Mouse (Mus musculus) midbrain, embryonic 10.5 days (tissue): ENCODE data around the gene Lin7a. TPM values are rescaled to one million over a fixed set of nuclear protein-coding genes. Genes with fewer than 3 reads are reported as not detected.

Source experiments
- DNase-seq: peaks from one replicate; pipeline ENCODE4 v3.0.0-alpha.2; 2017; ENCODE audit warnings: low spot score
- H3K27ac ChIP-seq: fragments of 300-500 bp; sonication (generic); replicated peaks from 2 replicates; pipeline ENCODE4 v1.5.1; 2016; ENCODE audit warnings: mild to moderate bottlenecking
- H3K27me3 ChIP-seq: fragments of 300-500 bp; sonication (generic); 2 replicates; pipeline ENCODE4 v1.6.1; 2016; ENCODE audit warnings: low read depth, mild to moderate bottlenecking; ENCODE audit not compliant: poor library complexity, severe bottlenecking
- H3K36me3 ChIP-seq: fragments of 300-500 bp; sonication (generic); 2 replicates; pipeline ENCODE4 v1.6.1; 2016; ENCODE audit warnings: mild to moderate bottlenecking, moderate library complexity
- H3K4me1 ChIP-seq: fragments of 300-500 bp; sonication (generic); 2 replicates; pipeline ENCODE4 v1.6.1; 2016
- H3K4me3 ChIP-seq: fragments of 300-500 bp; sonication (generic); 2 replicates; pipeline ENCODE4 v1.5.1; 2016; ENCODE audit warnings: mild to moderate bottlenecking, moderate library complexity
- H3K9me3 ChIP-seq: fragments of 300-500 bp; sonication (generic); replicated peaks from 2 replicates; pipeline ENCODE4 v1.6.1; 2016; ENCODE audit warnings: mild to moderate bottlenecking
- WGBS: fragments of 180-500 bp; shearing (Covaris S2); methylation state at CpG from one replicate; pipeline ENCODE4 v1.1.7; 2016; 5-methylcytosine and 5-hydroxymethylcytosine counted together
- polyA plus RNA-seq: library from polyadenylated mRNA; unstranded; fragments of >200 nt; fragmentation: Nextera tagmentation; extraction: Ambion mirVana; gene quantifications from 2 replicates; pipeline ENCODE4 v1.2.1, GENCODE M21; 2016

Lin7a gene
- polyA plus RNA-seq, 1 experiment from 2014 or later = 3.1 TPM

DNA sequence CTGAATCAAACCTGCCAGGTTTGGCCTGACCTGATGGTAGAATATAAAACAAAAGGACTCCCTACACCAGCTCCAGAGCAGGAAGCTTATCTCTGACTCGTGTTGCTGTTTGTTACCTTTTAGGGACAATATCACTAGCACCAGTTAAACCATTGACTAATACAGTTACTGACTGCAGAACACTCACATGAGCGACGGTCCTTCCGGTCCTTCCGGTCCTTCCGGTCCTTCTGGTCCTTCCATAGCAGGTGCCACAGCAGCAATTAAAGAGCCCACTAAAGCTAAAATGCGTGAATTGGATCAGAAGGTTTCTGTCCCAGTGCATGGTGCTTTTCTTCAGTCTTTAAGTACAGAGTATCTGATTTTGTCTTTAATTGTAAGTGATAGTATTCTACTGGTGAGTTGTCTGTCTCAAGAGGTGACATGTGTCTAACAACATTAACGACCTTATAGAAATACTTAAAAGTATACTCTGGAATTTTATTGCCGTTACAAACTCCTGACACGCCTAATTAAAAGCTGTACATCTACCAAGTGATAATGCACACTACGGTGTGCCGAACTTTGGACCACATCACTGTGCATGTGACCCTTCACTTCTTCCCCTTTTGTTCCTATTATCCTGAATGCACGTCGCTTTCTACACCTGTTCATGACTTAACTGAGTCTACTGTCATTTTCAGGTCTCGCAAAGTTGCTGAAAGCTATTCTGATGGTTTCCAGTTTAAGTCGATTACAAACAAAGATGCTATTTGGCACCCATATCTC, 91.7 kb downstream of the Lin7a start:
- Histone ChIP-seq H3K9me3 (no peaks in the 10 kb centered on the region), H3K36me3 (no peaks in the 10 kb centered on the region), H3K4me1 (no peaks in the 10 kb centered on the region), H3K27ac (no peak overlapping the region), H3K4me3 (no peak overlapping the region), H3K27me3 (no peaks in the 10 kb centered on the region)
- WGBS = 93% methylated on average over 16 of the region's 16 CpGs
- no peak for DNase-seq

DNA sequence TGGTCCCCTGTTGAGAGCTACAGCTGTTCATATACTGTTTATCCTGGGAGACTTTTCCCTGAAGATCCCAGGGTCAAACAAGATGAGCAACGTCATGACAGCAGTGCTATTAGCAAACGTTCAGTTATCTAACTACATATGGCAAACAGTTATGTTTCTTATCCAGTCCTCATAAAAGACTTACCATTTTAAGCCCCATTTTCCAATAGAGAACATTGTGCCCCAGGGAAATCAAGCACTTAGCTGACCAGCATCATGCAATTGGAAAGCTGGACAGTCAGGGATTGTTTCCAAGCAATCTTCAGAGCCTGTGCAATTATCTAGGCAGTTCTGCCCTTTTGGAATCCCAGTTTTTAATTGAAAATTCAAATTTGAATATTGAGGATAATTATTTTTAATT, 105.7 kb downstream of the Lin7a start:
- H3K36me3 ChIP-seq = no peaks in the 10 kb centered on the region
- no peaks in the 10 kb centered on the region for H3K4me1 ChIP-seq
- H3K9me3 ChIP-seq = no peaks in the 10 kb centered on the region
- H3K4me3 ChIP-seq = no peak overlapping the region
- no peak for DNase-seq
- H3K27me3 ChIP-seq = no peaks in the 10 kb centered on the region
- no peak overlapping the region for H3K27ac ChIP-seq
- WGBS = 81% methylated on average over 2 of the region's 2 CpGs

DNA sequence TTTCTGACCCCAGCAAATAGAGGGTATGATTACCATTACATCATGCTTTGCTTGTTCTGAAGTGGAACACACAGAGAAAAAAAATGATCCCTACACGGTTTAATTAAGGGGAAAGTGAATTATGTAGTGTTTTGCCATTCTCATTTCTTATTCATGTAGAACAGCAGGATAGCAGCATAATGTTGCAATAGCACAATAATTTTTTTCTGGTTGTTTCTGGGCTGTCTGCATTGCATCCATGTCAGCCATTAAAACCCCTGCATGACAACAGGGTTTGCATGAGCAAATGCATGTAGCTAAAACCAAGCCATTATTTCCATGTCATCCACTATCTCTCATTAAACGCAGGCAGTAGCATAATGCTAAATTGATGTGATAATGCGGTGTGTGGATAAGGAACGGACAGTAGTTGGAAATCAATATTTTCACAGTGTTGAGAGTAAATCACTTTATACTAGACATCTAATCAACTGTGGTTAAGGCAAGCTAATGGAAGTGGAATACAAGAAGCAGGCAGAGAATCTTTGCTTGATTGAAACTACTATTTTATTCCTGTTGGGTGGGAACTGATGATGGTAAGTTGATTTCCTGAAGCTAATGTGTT, 109.8 kb downstream of the Lin7a start:
- H3K9me3 ChIP-seq = no peaks in the 10 kb centered on the region
- WGBS = 87% methylated on average over 4 of the region's 4 CpGs
- H3K27ac ChIP-seq = no peak overlapping the region
- H3K36me3 ChIP-seq = no peaks in the 10 kb centered on the region
- H3K27me3 ChIP-seq = no peaks in the 10 kb centered on the region
- no peak for DNase-seq
- no peaks in the 10 kb centered on the region for H3K4me1 ChIP-seq
- H3K4me3 ChIP-seq = no peak overlapping the region

DNA sequence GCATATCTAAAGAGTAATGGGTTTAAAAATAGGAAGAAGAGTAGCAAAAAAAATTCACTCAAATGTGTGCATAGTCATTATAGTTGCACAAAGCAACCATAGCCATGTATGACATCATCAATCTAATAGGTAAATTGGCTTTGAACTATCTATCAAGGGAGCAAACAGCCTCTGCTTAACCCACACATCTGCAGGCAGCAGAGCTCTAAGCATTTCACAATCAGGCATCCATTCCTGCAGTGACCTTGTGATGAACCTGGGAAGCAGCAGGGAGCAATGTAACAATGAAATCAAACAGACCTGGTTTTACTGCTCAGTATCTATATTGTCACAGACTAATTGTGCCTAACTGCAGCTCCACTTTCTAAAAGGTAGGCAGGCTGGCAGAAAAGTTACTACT, 112.3 kb downstream of the Lin7a start:
- Histone ChIP-seq H3K36me3 (no peaks in the 10 kb centered on the region), H3K4me3 (no peak overlapping the region), H3K27ac (no peak overlapping the region), H3K4me1 (no peaks in the 10 kb centered on the region), H3K9me3 (no peaks in the 10 kb centered on the region), H3K27me3 (no peaks in the 10 kb centered on the region)
- no peak for DNase-seq

DNA sequence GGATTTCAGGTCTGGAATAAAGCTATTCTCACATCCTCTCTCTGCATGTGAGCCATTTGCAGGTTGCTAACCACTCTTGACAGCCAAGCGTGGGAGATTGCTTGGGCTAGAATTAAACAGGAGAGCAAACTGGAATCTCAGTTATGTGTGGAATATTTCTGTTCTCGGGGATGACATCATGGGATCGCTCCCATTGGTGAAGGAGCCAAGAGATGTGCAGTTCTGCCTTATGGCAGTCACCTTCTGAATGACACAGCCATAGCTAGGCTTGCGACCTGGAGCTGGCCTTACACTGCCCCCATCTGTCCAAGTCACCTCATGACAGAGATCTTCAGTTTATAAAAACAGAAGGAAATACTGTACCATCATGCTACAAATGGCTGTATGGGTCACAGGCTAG, 118.0 kb downstream of the Lin7a start:
- H3K4me3 ChIP-seq = no peak overlapping the region
- no peaks in the 10 kb centered on the region for H3K36me3 ChIP-seq
- WGBS = 65% methylated on average over 4 of the region's 4 CpGs
- no peaks in the 10 kb centered on the region for H3K9me3 ChIP-seq
- no peak overlapping the region for H3K27ac ChIP-seq
- H3K27me3 ChIP-seq = no peaks in the 10 kb centered on the region
- H3K4me1 ChIP-seq = no peaks in the 10 kb centered on the region
- DNase-seq = peak; percentile 21

DNA sequence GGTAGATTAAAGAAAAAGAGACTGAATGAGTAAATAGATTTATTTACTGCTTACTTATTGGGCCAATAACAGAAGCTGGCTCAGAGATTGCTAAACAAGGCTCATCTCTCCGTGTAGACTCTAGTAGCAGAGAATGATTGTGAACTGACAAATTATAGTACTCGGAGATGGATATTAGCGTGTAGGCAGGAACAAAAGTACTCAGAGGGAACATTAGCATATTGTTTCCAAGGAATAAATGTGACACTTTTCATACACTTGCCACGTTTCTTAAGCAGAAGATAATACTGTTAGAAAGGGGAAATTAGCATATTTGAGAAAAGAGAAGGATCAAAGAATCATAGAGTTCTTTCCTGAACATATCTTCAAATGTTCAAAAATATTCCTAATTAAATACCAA, 133.9 kb downstream of the Lin7a start:
- Histone ChIP-seq H3K36me3 (no peaks in the 10 kb centered on the region), H3K27me3 (no peaks in the 10 kb centered on the region), H3K9me3 (no peaks in the 10 kb centered on the region), H3K4me1 (no peaks in the 10 kb centered on the region), H3K27ac (no peak overlapping the region), H3K4me3 (no peak overlapping the region)
- 90% methylated on average over 4 of the region's 4 CpGs for WGBS
- DNase-seq = no peak

DNA sequence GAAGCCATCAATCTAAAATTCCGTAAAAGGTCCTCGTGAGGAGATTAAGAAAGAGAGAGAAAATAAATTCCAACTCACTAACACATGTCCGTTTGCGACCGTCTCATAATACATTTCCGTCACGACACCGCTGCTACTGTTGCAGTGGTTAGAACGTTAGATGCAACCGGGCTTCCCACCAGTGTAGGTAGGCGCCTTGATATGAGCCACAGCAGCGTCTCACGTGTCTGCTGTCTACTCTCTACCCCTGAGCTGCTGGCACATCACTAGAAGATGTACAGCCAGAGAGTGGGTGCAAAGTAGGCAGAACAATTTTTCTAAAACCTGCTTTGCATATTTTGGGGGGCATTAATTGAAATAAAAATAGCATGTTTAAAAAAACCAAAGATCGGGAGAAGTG, 146.8 kb downstream of the Lin7a start:
- Histone ChIP-seq H3K27me3 (no peaks in the 10 kb centered on the region), H3K4me3 (no peak overlapping the region), H3K4me1 (no peaks in the 10 kb centered on the region), H3K27ac (no peak overlapping the region), H3K9me3 (no peaks in the 10 kb centered on the region), H3K36me3 (no peaks in the 10 kb centered on the region)
- no peak for DNase-seq
- 89% methylated on average over 14 of the region's 14 CpGs for WGBS

DNA sequence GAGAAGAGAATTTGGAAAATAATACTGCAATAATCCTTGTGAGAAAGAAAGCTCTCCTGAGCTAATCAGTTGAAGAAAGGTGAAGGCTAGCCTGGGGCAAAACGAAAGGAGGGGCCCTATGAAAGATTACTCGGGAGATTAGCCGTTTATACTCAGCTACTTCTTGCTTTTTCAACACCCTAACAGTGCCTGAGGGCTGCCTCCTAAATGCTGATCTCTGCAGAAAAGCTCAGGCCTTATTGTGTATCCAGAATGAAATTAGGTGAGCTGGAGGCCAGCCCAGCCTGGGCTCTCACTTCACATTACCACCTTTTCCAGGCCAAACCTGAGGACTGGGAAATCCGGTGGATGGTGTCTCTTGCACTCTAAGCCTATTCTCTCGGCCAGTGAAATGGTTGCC, 165.5 kb downstream of the Lin7a start:
- Histone ChIP-seq H3K27ac (no peak overlapping the region), H3K27me3 (no peaks in the 10 kb centered on the region), H3K9me3 (no peaks in the 10 kb centered on the region), H3K4me3 (no peak overlapping the region), H3K4me1 (no peaks in the 10 kb centered on the region), H3K36me3 (no peaks in the 10 kb centered on the region)
- no peak for DNase-seq
- 67% methylated on average over 5 of the region's 5 CpGs for WGBS

DNA sequence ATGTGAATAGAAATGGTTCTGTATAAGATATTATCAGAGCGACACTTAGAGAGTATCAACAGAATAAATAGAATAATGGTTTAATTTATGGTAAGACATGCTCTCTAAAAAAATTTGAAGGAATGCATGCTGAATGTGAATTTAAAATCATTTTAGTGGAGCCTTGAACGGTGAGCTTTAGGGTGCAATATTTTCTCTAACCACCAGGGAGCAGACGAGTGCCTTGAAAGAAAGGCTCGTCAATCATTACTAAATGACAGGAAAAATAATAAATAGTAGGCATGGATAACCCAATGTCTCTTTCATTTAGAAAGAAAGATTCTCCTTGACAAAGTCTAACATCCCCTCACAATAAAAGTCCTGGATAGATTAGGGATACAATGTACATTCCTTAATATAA, 171.3 kb downstream of the Lin7a start:
- Histone ChIP-seq H3K36me3 (no peaks in the 10 kb centered on the region), H3K27ac (no peak overlapping the region), H3K4me1 (no peaks in the 10 kb centered on the region), H3K4me3 (no peak overlapping the region), H3K27me3 (no peaks in the 10 kb centered on the region), H3K9me3 (no peaks in the 10 kb centered on the region)
- WGBS = 10% methylated on average over 4 of the region's 4 CpGs
- DNase-seq = peak; percentile 15

DNA sequence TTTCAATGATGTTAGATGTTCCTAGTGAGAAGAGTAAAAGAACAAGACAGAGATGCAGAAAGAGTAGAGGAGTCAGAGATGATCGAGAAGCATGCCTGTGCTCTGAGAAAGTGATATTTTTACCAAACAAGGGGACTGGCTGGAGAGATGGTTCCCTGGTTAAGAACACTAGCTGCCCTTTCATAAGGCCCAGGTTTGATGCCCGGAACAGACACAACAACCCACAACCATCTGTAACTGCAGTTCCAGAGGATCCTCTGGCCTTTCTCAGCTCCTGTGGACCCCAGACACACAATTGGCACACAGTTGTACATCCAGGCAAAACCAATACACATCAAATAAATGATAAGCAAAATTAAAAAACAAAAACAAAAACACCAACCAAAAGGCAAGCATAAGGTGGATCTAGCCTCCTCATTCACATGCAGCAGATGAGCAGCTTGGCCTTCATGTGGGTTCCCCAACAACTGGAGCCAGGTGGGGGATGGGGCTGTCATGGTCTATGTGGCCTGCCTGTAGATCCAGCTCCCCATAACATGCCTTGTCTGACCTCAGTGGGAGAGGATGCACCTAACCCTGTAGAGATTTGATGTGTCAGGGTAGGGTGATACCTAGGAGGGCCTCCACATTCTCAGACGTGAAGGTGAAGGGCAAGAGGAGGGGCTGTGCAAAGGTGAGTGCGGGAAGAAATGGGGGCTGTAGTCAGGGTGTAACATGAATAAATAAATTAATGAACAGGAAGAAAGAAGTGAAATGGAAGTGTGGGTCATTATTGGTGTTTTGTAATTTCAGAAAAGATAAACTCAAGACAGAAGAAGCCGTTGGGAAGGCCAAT, 178.2 kb downstream of the Lin7a start:
- no peak for DNase-seq
- Histone ChIP-seq H3K4me1 (no peaks in the 10 kb centered on the region), H3K27ac (no peak overlapping the region), H3K9me3 (no peaks in the 10 kb centered on the region), H3K27me3 (no peaks in the 10 kb centered on the region), H3K4me3 (no peak overlapping the region), H3K36me3 (no peaks in the 10 kb centered on the region)
- WGBS = 90% methylated on average over 5 of the region's 5 CpGs

DNA sequence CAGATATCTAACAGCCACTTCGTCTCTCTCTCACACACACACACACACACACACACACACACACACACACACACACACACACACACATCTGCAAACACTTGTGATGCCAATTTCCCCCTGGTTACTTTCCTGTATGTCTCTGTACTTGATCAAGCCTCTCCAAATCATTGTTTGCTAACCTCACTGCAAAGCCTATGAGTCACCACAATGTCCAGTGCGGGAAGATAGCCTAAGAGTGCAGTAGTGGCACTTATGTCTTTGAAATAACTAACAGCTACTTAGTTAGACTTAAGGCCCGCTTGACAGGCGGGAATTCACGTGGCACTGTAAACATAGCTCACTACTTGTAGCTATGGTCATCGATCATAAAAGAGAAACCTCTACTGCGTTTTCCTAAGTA, 196.3 kb downstream of the Lin7a start:
- Histone ChIP-seq H3K36me3 (no peaks in the 10 kb centered on the region), H3K9me3 (no peaks in the 10 kb centered on the region), H3K4me1 (no peaks in the 10 kb centered on the region), H3K27ac (no peak overlapping the region), H3K27me3 (no peaks in the 10 kb centered on the region), H3K4me3 (no peak overlapping the region)
- 93% methylated on average over 7 of the region's 7 CpGs for WGBS
- DNase-seq = no peak
